Mouse (Mus musculus) kidney, adult 11 months (tissue): ENCODE measurements around the gene Prss48.
"Not testable (repeated sequence)": the region's sequence is repeated elsewhere in the genome, so short reads cannot be mapped to it uniquely, and the experiment has no call there.

Source experiments
- DNase-seq: peaks from one replicate; pipeline ENCODE4 v3.0.0; 2022

The Prss48 gene

GRCm38 (mm10) chr3:86002940-86003339 is 649 bp upstream of the Prss48 start:
- DNase-seq, result no peak

DNA sequence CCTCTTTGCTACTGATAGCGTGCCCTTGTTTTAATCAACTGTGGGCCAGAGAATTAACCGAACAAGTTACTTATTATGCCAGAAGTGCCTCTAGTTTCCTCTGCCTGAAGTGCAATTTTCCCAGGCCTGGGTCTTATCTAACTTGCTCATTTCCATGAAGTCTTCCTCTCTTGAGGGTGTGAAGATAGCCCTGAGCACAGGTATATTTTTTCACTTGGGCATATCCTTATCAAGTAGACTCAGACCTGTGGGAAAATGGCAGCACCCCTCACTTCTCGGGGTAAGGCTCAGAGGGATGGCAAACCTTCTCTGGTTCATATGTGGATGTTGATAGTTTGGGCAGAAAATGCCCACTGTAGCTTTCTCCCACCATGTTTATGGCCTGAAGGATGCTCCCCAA is 1.0 kb downstream of the Prss48 start:
- no peak for DNase-seq

GRCm38 (mm10) chr3:85994645-85995044 is 7.6 kb downstream of the Prss48 start:
- DNase-seq, result no peak

- DNase-seq, result peak; percentile 40
These were observed 8.5 kb downstream of the Prss48 start for GRCm38 (mm10) chr3:85993744-85994143.

DNA sequence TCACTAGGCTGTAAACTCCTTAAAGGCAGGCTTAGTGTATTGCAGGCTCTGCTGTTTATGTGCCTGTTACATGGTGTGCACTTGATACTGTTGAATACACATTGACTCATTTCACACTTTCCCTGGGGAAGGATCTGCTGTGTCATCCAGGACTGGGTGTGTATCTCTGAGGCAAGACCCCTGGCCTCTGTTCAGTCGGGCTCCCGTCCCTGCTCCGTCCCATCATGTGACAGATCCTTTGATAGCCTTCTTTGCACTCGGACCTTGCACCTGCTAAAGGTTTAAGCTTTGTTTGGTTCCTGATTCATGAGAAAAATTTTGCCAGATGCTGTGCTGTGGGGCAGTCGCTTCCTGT is 10.5 kb downstream of the Prss48 start:
- DNase-seq, result no peak

DNA sequence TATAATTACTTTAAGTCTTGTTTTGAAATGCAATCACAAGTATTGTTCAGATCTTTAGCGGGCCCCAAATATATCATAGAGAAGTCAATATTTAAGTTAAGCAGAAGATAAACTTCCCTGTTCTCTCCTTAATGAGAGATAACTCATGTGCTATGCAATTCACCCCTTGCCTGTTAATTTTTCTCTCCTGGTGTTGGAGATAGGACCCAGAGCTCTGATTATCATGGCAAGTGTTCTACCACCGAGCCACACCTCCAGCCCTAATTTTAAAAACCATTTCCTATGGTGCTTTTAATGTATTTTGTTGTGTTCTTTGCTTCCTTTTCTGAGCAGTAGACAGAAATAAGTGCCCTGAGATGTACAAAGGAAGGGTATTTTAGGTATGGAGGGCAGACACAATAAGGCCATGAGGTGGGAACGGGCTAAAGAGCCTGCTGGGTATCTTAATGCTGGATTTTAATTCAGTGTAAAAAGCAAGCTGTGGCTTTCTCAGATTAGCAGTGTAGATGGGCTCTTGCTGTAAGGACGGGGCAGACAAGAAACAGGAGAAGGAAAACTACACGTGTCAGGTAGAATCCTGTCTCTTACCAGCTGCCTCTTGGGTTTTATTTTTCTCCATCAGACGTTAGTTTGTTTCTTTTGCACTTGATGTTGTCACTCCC is 11.0 kb downstream of the Prss48 start:
- DNase-seq, result no peak

DNA sequence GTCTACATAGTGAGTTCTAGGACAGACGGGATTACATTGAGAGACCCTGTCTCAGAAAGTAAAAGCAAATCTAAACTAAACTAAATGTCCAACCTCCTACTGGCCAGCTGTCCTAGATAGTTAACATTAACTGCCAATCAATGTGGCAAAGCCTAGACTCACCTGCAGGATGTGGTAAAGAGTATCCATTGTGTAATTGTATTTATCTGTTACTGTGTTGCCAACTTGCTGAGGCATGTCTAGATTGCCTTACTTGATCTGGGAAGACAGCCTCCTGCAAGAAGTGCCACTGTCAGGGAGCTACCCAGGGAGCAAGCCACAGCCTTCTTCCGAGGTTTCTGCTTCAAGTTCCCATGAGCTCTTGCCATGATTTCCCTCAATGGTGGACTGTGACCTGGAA is 15.1 kb downstream of the Prss48 start:
- no peak for DNase-seq

- no peak for DNase-seq
These were observed 17.8 kb downstream of the Prss48 start for GRCm38 (mm10) chr3:85984537-85984936.

- not testable (repeated sequence) for DNase-seq
These were observed 20.5 kb downstream of the Prss48 start for GRCm38 (mm10) chr3:85981761-85982160.

- DNase-seq, result no peak
These were observed 22.3 kb downstream of the Prss48 start for GRCm38 (mm10) chr3:85980036-85980435.

GRCm38 (mm10) chr3:85974451-85974850 is 27.8 kb downstream of the Prss48 start:
- DNase-seq, result no peak

DNA sequence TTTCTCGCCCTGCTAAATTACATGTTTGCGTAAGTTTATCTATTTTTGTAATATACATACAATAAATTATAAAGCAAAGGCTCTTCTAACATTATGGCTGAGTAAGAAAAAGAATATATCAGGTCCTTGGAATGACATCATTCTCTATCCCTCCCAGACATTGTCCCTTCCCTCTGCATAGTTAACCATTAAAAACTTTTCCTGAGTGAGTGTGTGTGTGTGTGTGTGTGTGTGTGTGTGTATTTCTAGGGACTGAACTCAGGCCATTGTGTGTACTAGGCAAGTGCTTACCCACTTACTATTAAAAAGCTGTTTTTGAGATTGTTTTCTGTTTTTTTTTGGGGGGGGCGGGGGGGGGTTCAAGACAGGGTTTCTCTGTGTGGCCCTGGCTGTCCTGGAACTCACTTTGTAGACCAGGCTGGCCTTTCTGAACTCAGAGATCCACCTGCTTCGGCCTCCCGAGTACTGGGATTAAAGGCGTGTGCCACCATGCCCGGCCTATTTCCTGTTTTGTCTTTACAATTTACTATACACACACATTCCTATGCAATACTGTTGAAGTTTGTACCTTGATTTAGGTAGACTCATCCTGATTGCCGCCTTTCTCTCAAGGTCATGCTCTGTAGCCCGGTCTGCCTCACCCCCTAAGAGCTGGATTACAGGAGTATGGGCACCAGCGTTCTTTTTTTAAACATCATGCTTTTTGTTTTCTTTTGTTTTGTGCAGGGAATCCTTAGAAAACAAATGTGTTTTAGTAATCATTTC is 28.7 kb downstream of the Prss48 start:
- no peak for DNase-seq

- DNase-seq, result peak; percentile 87
These were observed 30.7 kb downstream of the Prss48 start for GRCm38 (mm10) chr3:85971599-85971975.

DNA sequence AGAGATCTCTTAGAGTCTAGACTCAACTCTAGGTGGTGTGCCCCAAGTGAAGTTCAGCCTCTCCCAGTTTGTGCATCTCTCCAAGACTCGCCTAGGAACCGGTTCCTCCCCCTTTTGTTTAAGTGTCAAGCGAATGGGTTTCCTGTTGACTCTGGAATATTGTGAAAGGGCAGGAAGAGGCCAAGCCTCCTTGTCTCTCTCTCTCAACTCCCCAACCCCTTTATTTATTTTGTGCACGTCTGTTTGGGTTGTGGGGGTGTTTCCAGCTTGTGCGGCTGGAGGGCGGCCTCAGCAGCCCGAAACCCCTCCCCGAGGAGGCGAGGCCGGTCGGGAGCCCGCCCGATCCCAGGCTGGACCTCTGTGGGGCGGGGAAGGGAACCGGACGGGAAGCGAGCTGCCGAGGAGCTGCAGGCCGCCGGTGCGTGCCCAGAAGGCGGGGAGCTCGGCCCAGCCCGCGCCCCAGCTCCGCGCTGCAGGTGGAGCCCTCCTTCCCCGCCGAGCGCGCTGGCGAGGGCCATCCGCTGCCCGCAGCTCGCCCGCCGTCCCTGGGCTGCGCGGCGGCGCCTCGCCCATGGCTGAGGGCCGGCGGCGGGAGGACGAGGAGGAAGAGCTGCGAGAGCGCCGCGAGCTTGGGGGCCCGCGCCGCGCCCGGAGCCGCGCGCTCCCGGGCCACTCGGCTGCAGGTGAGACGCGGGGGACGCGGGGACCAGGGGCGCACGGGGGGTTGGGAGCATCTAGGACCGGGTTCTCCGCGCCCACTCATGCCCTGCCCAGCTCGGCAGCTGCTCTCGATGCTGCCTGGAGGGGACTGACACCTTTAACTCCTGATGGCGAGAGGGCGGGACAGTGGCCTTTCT is 31.3 kb downstream of the Prss48 start, which contains the start of gene Sh3d19:
Gene Sh3d19, plus strand, starts transcription at position 368 of the 857 bp plus-strand sequence.
- peak; percentile 83 for DNase-seq

GRCm38 (mm10) chr3:85969040-85969439 is 33.3 kb downstream of the Prss48 start:
- no peak for DNase-seq

DNA sequence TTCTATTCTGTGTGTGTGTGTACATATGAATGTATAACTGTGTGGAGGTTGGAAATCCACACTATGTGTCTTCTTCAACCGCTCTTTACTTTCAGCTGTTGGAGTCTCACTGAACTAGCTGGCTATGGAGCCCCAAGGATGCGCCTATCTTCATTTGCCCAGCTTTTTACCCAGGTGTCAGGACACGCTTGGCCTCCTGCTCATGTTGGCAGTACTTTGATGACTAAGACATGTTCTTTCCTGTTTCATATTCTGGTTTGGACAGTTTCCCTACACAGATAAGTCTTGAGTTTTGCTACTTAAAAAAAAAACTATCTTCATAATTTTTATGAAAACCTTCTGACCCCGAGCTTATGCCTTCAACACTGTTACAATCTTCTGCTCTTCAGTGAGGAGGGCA is 36.8 kb downstream of the Prss48 start:
- no peak for DNase-seq

GRCm38 (mm10) chr3:85961134-85961533 is 41.2 kb downstream of the Prss48 start:
- DNase-seq, result no peak

GRCm38 (mm10) chr3:85959669-85960068 is 42.6 kb downstream of the Prss48 start:
- no peak for DNase-seq

GRCm38 (mm10) chr3:85955704-85956103 is 46.6 kb downstream of the Prss48 start:
- no peak for DNase-seq

DNA sequence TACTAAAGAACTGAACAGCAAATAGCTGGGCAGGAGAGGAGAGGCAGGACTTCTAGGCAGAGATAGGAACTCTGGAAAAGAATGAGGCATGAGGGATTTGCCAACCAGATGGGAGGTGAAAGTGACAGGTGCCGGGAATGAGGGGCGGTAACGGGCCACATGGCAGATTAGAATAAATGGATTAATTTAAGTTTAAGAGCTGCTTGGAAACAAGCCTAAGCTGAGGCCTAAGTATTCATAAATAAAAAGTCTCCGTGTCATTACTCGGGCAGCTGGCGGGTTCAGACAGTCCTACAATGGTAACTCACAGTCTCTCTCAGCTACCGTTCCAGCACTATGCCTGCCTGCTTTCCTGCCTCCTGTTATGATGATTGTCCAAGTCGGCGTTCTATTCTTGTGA is 47.0 kb downstream of the Prss48 start:
- DNase-seq, result no peak

DNA sequence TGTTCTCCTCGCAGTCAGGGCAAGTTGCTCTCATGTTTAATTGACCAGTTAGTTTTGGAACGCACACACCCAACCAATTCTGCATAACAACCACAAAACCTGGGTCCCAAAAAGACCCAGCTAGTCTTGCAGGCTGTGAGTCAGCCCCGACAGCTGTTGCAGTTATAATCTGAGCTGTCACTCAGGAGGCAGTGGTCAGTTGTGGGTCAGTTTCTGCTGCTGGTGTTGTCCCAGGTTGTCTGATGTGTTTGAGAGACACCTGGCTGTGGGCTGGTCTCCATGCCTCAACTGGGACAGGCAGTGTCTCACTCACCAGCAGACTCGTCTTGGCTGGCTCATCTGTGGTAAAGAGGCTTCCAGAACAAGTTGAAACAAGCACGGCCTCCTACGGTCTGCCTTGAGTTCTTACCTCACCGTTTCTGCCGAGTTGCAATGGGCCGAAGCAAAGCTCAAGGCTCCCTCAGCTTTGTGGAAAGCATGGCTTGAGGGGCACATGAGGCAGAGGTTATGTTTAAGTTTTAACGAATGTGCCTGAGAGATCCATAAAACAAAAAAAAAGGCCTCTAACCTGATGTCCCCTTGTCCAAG is 49.5 kb downstream of the Prss48 start:
- no peak for DNase-seq

GRCm38 (mm10) chr3:85950914-85951313 is 51.4 kb downstream of the Prss48 start:
- DNase-seq, result no peak
